Mouse (Mus musculus) limb, embryonic 11.5 days (tissue): ENCODE data around the gene Gm49384. TPM values are rescaled to one million over a fixed set of nuclear protein-coding genes. Genes with fewer than 3 reads are reported as not detected.
A peak's percentile ranks its signal among the peaks of the same experiment; 100 is the strongest.

Source experiments
- ATAC-seq: fragments of 200-750 bp; cut with Nextera tagmentation; 2 replicates; pipeline ENCODE4 v1.8.0; 2017; ENCODE audit warnings: low read depth; ENCODE audit not compliant: insufficient number of reproducible peaks, low FRiP score, low TSS enrichment
- DNase-seq: peaks from one replicate; pipeline ENCODE4 v3.0.0-alpha.2; 2015; ENCODE audit warnings: low spot score
- H3K27ac ChIP-seq: fragments of 300-500 bp; sonication (generic); replicated peaks from 2 replicates; pipeline ENCODE4 v1.5.1; 2014; ENCODE audit warnings: low read depth, mild to moderate bottlenecking, low read length
- H3K27me3 ChIP-seq: fragments of 300-500 bp; sonication (generic); 2 replicates; pipeline ENCODE4 v1.6.1; 2014; ENCODE audit warnings: mild to moderate bottlenecking, low read length, mixed read lengths; ENCODE audit not compliant: control insufficient read depth, insufficient read depth
- H3K36me3 ChIP-seq: fragments of 300-500 bp; sonication (generic); 2 replicates; pipeline ENCODE4 v1.6.1; 2014; ENCODE audit warnings: mild to moderate bottlenecking, low read length, moderate library complexity, mixed read lengths; ENCODE audit not compliant: control insufficient read depth, insufficient read depth
- H3K4me1 ChIP-seq: fragments of 300-500 bp; sonication (generic); 2 replicates; pipeline ENCODE4 v1.6.1; 2014; ENCODE audit warnings: low read length, mixed read lengths; ENCODE audit not compliant: control insufficient read depth, insufficient read depth
- H3K4me2 ChIP-seq: fragments of 300-500 bp; sonication (generic); 2 replicates; pipeline ENCODE4 v1.6.1; 2014; ENCODE audit warnings: low read depth, mild to moderate bottlenecking, moderate library complexity; ENCODE audit not compliant: severe bottlenecking
- H3K4me3 ChIP-seq: fragments of 300-500 bp; sonication (generic); 2 replicates; pipeline ENCODE4 v1.5.1; 2014; ENCODE audit warnings: low read depth, low read length
- H3K9ac ChIP-seq: fragments of 300-500 bp; sonication (generic); 2 replicates; pipeline ENCODE4 v1.6.1; 2014; ENCODE audit warnings: mild to moderate bottlenecking, low read length
- H3K9me3 ChIP-seq: fragments of 300-500 bp; sonication (generic); 2 replicates; pipeline ENCODE4 v1.6.1; 2016; ENCODE audit warnings: low read length; ENCODE audit not compliant: control insufficient read depth
- WGBS: fragments of 180-500 bp; shearing (Covaris S2); extraction: QIAGEN DNeasy Blood & Tissue Kit; methylation state at CpG from one replicate; pipeline ENCODE4 v1.1.7; 2014; 5-methylcytosine and 5-hydroxymethylcytosine counted together
- polyA plus RNA-seq: library from polyadenylated mRNA; unstranded; fragments of >200 nt; fragmentation: Nextera tagmentation; extraction: Ambion mirVana; gene quantifications from 2 replicates; pipeline ENCODE4 v1.2.1, GENCODE M21; 2014

Gene Gm49384
- polyA plus RNA-seq, 1 experiment from 2014 or later = 43.5 TPM

- Histone ChIP-seq H3K36me3 (peaks cover 2% of the 10 kb centered on the region), H3K4me1 (peaks cover 7% of the 10 kb centered on the region), H3K9ac (peak overlapping the region; percentile 89), H3K9me3 (no peaks in the 10 kb centered on the region), H3K4me2 (peak overlapping the region; percentile 94), H3K4me3 (peak overlapping the region; percentile 93), H3K27me3 (no peaks in the 10 kb centered on the region), H3K27ac (peak overlapping the region; percentile 73)
- DNase-seq (peak; percentile 64), ATAC-seq (peak; percentile 64)
- 3% methylated on average over 75 of the region's 86 CpGs for WGBS
Observed at GRCm38 (mm10) chr12:69184342-69185295, 19.4 kb downstream of the Gm49384 start.

GRCm38 (mm10) chr12:69183583-69184308 is 20.3 kb downstream of the Gm49384 start, which contains the start of the genes Rpl36al and Mgat2:
Gene Rpl36al (minus strand): TSS chr12:69184083.
Gene Mgat2 (plus strand): TSS chr12:69184157.
- H3K27ac ChIP-seq = peak within 1 kb of the TSS; percentile 73
- peak within 1 kb of the TSS; percentile 89 for H3K9ac ChIP-seq
- H3K4me2 ChIP-seq = peak within 1 kb of the TSS; percentile 94
- peaks cover 7% of the 10 kb centered on the region for H3K4me1 ChIP-seq
- H3K4me3 ChIP-seq = peak within 1 kb of the TSS; percentile 93
- ATAC-seq = peak; percentile 99
- peak; percentile 98 for DNase-seq
- H3K9me3 ChIP-seq = no peaks in the 10 kb centered on the region
- WGBS = under 1% methylated on average over 79 of the region's 84 CpGs
- H3K36me3 ChIP-seq = peaks cover 2% of the 10 kb centered on the region
- no peaks in the 10 kb centered on the region for H3K27me3 ChIP-seq

DNA sequence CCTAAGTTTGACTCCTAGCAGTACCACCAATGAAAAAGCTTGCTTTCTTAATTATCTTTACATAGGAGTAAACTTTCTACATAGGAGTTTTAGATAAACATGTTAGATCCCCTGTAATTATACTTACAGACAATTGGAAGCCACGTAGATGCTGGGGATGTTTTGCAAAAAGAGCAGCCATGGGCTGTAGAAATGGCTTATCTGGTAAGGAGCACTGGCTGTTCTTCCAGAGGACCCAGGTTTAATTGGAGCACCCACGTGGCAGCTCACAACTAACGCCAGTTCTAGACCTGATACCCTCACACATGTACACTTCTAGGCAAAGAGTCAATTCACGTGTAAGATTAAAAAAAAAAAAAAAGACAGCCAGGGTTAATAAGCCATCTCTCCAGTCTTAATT is 22.3 kb downstream of the Gm49384 start:
- H3K9me3 ChIP-seq = no peaks in the 10 kb centered on the region
- WGBS = 89% methylated on average over 4 of the region's 4 CpGs
- no peaks in the 10 kb centered on the region; the same call in 1 of the 2 replicates for H3K36me3 ChIP-seq
- H3K4me2 ChIP-seq = no peak overlapping the region
- no peaks in the 10 kb centered on the region for H3K27me3 ChIP-seq
- DNase-seq (no peak), ATAC-seq (no peak)
- H3K9ac ChIP-seq = no peak overlapping the region
- no peak overlapping the region for H3K27ac ChIP-seq
- H3K4me3 ChIP-seq = no peak overlapping the region
- H3K4me1 ChIP-seq = peaks cover 7% of the 10 kb centered on the region

DNA sequence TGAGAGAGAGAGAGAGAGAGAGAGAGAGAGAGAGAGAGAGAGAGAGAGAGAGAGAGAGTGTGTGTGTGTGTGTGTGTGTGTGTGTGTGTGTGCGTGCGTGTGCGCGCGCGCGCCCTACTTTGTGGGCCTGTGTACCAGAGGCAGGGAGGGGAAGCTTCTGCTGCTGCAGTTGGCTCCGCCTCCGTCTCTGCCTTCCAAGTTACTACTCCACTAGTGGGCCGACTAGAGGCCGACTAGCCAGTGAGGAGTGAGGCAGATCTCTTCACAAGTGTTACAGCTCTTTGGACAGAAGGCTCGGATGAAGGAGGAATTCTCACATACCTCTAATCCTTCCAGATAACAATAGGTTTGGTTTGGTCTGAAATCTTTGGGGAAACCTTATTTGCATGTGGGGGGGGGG is 24.7 kb downstream of the Gm49384 start:
- Histone ChIP-seq H3K9ac (no peak overlapping the region), H3K27ac (no peak overlapping the region), H3K4me2 (no peak overlapping the region), H3K27me3 (no peaks in the 10 kb centered on the region), H3K4me1 (no peaks in the 10 kb centered on the region), H3K4me3 (no peak overlapping the region), H3K9me3 (no peaks in the 10 kb centered on the region), H3K36me3 (0 out of 2 replicates have a peak, but pooled peaks cover 3% of the 10 kb centered on the region)
- DNase-seq (no peak), ATAC-seq (no peak)
- 71% methylated on average over 12 of the region's 12 CpGs for WGBS

DNA sequence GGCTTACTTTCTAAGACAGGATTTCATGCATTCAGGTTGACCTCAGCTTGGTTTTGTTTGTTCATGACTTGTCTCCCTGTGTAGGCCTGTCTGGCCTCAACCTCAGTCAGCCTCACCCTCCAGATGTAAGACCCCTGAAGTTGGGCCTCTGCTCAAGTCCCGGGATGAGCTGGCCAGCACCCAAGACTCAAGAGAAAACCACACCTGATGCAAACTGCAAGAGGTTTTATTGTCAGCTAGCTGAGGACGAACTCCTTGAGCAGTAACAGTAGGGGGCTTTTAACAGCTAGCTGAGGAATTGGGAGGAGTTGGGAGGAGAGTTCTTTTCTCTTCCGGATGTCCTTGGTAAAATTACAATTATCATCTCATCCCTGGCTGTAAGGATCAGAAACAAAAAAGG is 26.5 kb downstream of the Gm49384 start:
- Histone ChIP-seq H3K4me1 (no peaks in the 10 kb centered on the region), H3K4me3 (no peak overlapping the region), H3K9me3 (no peaks in the 10 kb centered on the region), H3K36me3 (0 out of 2 replicates have a peak, but pooled peaks cover 3% of the 10 kb centered on the region), H3K4me2 (no peak overlapping the region), H3K27ac (no peak overlapping the region), H3K27me3 (no peaks in the 10 kb centered on the region), H3K9ac (no peak overlapping the region)
- no peak for DNase-seq
- no peak for ATAC-seq
- WGBS = 78% methylated on average over 3 of the region's 3 CpGs

GRCm38 (mm10) chr12:69175975-69176374 is 28.1 kb downstream of the Gm49384 start:
- Histone ChIP-seq H3K36me3 (0 out of 2 replicates have a peak, but pooled peaks cover 3% of the 10 kb centered on the region), H3K4me2 (no peak overlapping the region), H3K27me3 (no peaks in the 10 kb centered on the region), H3K4me1 (no peaks in the 10 kb centered on the region), H3K9ac (no peak overlapping the region), H3K4me3 (no peak overlapping the region), H3K9me3 (no peaks in the 10 kb centered on the region), H3K27ac (no peak overlapping the region)
- ATAC-seq (no peak), DNase-seq (no peak)
- 91% methylated on average over 3 of the region's 3 CpGs for WGBS

DNA sequence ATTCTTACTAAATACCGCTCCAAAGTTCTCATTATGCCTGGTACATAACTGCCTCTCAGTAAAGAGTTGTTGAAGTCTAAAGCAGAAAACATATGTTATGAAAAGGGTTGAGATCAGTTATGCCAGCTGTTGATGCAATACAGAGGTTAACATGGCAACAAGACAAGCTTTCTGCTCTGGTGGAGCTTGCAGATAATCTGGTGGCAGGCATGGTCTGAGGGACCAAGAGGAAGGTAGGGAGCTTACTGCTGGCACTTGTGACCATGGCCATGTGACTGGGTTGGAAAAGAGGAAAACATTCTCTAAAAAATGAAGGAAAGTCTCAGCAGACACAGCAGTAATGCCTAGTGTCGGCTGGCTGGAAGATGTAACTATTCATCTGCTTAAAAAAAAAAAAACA is 32.8 kb downstream of the Gm49384 start:
- Histone ChIP-seq H3K9ac (no peak overlapping the region), H3K27ac (no peak overlapping the region), H3K27me3 (no peaks in the 10 kb centered on the region), H3K4me2 (no peak overlapping the region), H3K4me3 (no peak overlapping the region), H3K36me3 (0 out of 2 replicates have a peak, but pooled peaks cover 2% of the 10 kb centered on the region), H3K9me3 (no peaks in the 10 kb centered on the region), H3K4me1 (no peaks in the 10 kb centered on the region)
- WGBS = 94% methylated on average over 2 of the region's 2 CpGs
- ATAC-seq (no peak), DNase-seq (no peak)

DNA sequence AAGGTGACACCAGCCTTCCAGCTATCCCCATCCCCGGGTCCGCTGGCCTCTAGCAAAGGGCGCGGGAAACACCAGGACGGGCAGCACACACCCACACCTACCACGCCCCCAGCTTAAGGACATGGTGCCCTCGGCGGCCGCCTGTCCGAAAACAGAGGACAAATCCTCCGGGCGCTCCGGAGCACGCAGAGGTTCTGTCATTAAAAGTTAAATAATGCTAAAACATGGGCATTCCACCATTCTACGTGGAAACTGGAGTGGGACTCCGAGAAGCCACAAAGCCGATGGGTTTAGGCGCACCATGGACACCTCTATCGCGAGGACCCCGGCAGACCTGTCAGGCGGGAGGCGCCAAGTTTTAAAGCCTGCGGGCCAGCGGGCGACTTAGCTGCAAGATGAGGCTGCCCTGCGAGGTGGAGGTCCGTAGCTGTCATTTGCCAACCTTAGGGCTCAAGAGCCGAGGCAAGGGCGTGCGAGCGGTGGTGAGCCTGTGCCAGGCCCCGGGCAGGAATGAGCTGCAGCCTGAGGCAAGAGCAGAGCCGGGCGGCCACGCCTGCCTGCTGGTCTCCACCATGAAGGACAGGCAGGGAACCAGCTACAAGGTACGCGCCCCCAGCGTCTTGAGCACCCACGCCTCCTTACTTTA is 35.5 kb downstream of the Gm49384 start, which contains the start of gene Lrr1:
Gene Lrr1 (plus strand): TSS at position 354 of the 646 bp plus-strand sequence.
- Histone ChIP-seq H3K27ac (peak within 1 kb of the TSS; percentile 49; the same call in 1 of the 2 replicates), H3K9ac (peak within 1 kb of the TSS; percentile 68), H3K4me2 (peak within 1 kb of the TSS; percentile 90), H3K4me1 (no peaks in the 10 kb centered on the region), H3K36me3 (no peaks in the 10 kb centered on the region), H3K27me3 (no peaks in the 10 kb centered on the region), H3K9me3 (no peaks in the 10 kb centered on the region), H3K4me3 (peak within 1 kb of the TSS; percentile 86)
- peak; percentile 90 for DNase-seq
- WGBS = under 1% methylated on average over 40 of the region's 40 CpGs
- peak; percentile 94 for ATAC-seq
